Mouse (Mus musculus) C2C12 (cell line): ENCODE data around the gene Trak1. TPM values are rescaled to one million over a fixed set of nuclear protein-coding genes. Genes with fewer than 3 reads are reported as not detected.
"Not testable (repeated sequence)": the region's sequence is repeated elsewhere in the genome, so short reads cannot be mapped to it uniquely, and the experiment has no call there.

Experiments
- H3K27me3 ChIP-seq: one replicate; pipeline ENCODE4 v1.6.1; 2011; ENCODE audit not compliant: control insufficient read depth, insufficient read depth, insufficient read length
- H3K36me3 ChIP-seq: one replicate; pipeline ENCODE4 v1.6.1; 2011; ENCODE audit not compliant: control insufficient read depth, insufficient read depth
- H3K4me3 ChIP-seq: one replicate; pipeline ENCODE4 v1.5.1; 2011; ENCODE audit warnings: mild to moderate bottlenecking, control low read depth; ENCODE audit not compliant: poor library complexity, insufficient read depth, severe bottlenecking
- H3K79me2 ChIP-seq: one replicate; pipeline ENCODE4 v1.6.1; 2011; ENCODE audit not compliant: control insufficient read depth, insufficient read depth
- H3K79me3 ChIP-seq: one replicate; pipeline ENCODE4 v1.6.1; 2011; ENCODE audit warnings: low read depth, control low read depth
- H3ac ChIP-seq: one replicate; pipeline ENCODE3; 2011; ENCODE audit warnings: low read depth; ENCODE audit not compliant: control insufficient read depth, insufficient read length
- CEBPB ChIP-seq: IDR thresholded peaks from one replicate; pipeline ENCODE4 v1.6.1; 2011; ENCODE audit warnings: low read depth, mild to moderate bottlenecking, control low read depth, moderate library complexity
- CTCF ChIP-seq: IDR thresholded peaks from one replicate; pipeline ENCODE4 v1.5.1; 2011; ENCODE audit not compliant: control insufficient read depth, insufficient read depth, insufficient read length
- FOSL1 ChIP-seq: IDR thresholded peaks from one replicate; pipeline ENCODE4 v1.8.0; 2011; ENCODE audit warnings: mild to moderate bottlenecking, low read length; ENCODE audit not compliant: poor library complexity, insufficient read depth, severe bottlenecking
- MAX ChIP-seq: IDR thresholded peaks from one replicate; pipeline ENCODE4 v1.6.1; 2011; ENCODE audit warnings: mild to moderate bottlenecking, control low read depth
- MYOD1 ChIP-seq: IDR thresholded peaks from one replicate; pipeline ENCODE4 v1.6.1; 2011; ENCODE audit warnings: low read depth; ENCODE audit not compliant: control insufficient read depth, insufficient read length
- MYOG ChIP-seq: IDR thresholded peaks from one replicate; pipeline ENCODE4 v1.6.1; 2011; ENCODE audit not compliant: control insufficient read depth, insufficient read length; ENCODE audit errors: extremely low read depth
- USF1 ChIP-seq: IDR thresholded peaks from one replicate; pipeline ENCODE4 v1.6.1; 2011; ENCODE audit warnings: low read depth, mild to moderate bottlenecking, control low read depth, moderate library complexity
- polyA plus RNA-seq: library from polyadenylated mRNA; unstranded; fragments of >200 nt; fragmentation: generic; extraction: Trizol; gene quantifications from one replicate; pipeline ENCODE4 v1.2.1, GENCODE M21; 2012; ENCODE audit warnings: missing spikeins

The Trak1 gene
- polyA plus RNA-seq, 1 experiment, result 26.6 TPM

GRCm38 (mm10) chr9:121442145-121442544, 144.8 kb downstream of the Trak1 start:
- H3K79me2 ChIP-seq, result no peaks in the 10 kb centered on the region
- TF ChIP-seq USF1, result no peak
- no peak for TF ChIP-seq CTCF
- TF ChIP-seq CEBPB, result no peak
- no peak for TF ChIP-seq MYOG
- TF ChIP-seq MYOD1, result no peak
- TF ChIP-seq MAX, result no peak
- no peak for TF ChIP-seq FOSL1
- no peaks in the 10 kb centered on the region for H3K27me3 ChIP-seq
- H3K36me3 ChIP-seq, result peaks cover 6% of the 10 kb centered on the region
- H3K79me3 ChIP-seq, result no peaks in the 10 kb centered on the region
- no peak overlapping the region for H3K4me3 ChIP-seq
- no peak overlapping the region for H3ac ChIP-seq

- Histone ChIP-seq H3K79me3 (no peaks in the 10 kb centered on the region), H3K79me2 (no peaks in the 10 kb centered on the region), H3K27me3 (no peaks in the 10 kb centered on the region), H3ac (no peak overlapping the region), H3K36me3 (peaks cover 14% of the 10 kb centered on the region), H3K4me3 (no peak overlapping the region)
- TF ChIP-seq USF1 (no peak), MAX (no peak), CTCF (no peak), FOSL1 (no peak), MYOG (no peak), CEBPB (no peak)
These were observed 146.5 kb downstream of the Trak1 start for GRCm38 (mm10) chr9:121443696-121444366.

GRCm38 (mm10) chr9:121444367-121444707, 147.0 kb downstream of the Trak1 start:
- Histone ChIP-seq H3K36me3 (peaks cover 14% of the 10 kb centered on the region), H3ac (no peak overlapping the region), H3K4me3 (no peak overlapping the region), H3K27me3 (no peaks in the 10 kb centered on the region), H3K79me2 (no peaks in the 10 kb centered on the region), H3K79me3 (no peaks in the 10 kb centered on the region)
- TF ChIP-seq MYOG, result no peak
- no peak for TF ChIP-seq CTCF
- TF ChIP-seq MAX, result no peak
- no peak for TF ChIP-seq CEBPB
- TF ChIP-seq FOSL1, result no peak
- TF ChIP-seq MYOD1, result no peak
- no peak for TF ChIP-seq USF1

- TF ChIP-seq USF1 (no peak), MAX (no peak), CTCF (peak; percentile 35)
- H3K4me3 ChIP-seq, result no peak overlapping the region
- no peak overlapping the region for H3ac ChIP-seq
- no peaks in the 10 kb centered on the region for H3K79me2 ChIP-seq
- peaks cover 18% of the 10 kb centered on the region for H3K36me3 ChIP-seq
- H3K27me3 ChIP-seq, result no peaks in the 10 kb centered on the region
- no peaks in the 10 kb centered on the region for H3K79me3 ChIP-seq
These were observed 148.1 kb downstream of the Trak1 start for GRCm38 (mm10) chr9:121445364-121445763.

- H3K79me3 ChIP-seq, result no peaks in the 10 kb centered on the region
- no peaks in the 10 kb centered on the region for H3K79me2 ChIP-seq
- no peaks in the 10 kb centered on the region for H3K27me3 ChIP-seq
- TF ChIP-seq CEBPB (no peak), CTCF (no peak), FOSL1 (no peak), USF1 (no peak), MYOD1 (no peak), MAX (no peak), MYOG (no peak)
- H3K4me3 ChIP-seq, result no peak overlapping the region
- H3ac ChIP-seq, result no peak overlapping the region
- H3K36me3 ChIP-seq, result peaks cover 18% of the 10 kb centered on the region
These were observed 149.1 kb downstream of the Trak1 start for GRCm38 (mm10) chr9:121446431-121446831.

GRCm38 (mm10) chr9:121452342-121452942, 155.1 kb downstream of the Trak1 start:
- H3K27me3 ChIP-seq, H3K4me3 ChIP-seq, H3K79me3 ChIP-seq, H3ac ChIP-seq, H3K79me2 ChIP-seq, H3K36me3 ChIP-seq: not testable (repeated sequence)
